Mouse (Mus musculus) hindbrain, postnatal 0 days (tissue): ENCODE measurements around the gene Wipf1. TPM values are rescaled to one million over a fixed set of nuclear protein-coding genes. Genes with fewer than 3 reads are reported as not detected.
A peak's percentile ranks its signal among the peaks of the same experiment; 100 is the strongest.

Source experiments
- ATAC-seq: fragments of 200-750 bp; cut with Nextera tagmentation; 2 replicates; pipeline ENCODE4 v1.8.0; 2017; ENCODE audit warnings: mild to moderate bottlenecking, moderate TSS enrichment, moderate library complexity
- DNase-seq: peaks from one replicate; pipeline ENCODE4 v3.0.0-alpha.2; 2015; ENCODE audit warnings: low spot score
- H3K27ac ChIP-seq: fragments of 300-500 bp; sonication (generic); 2 replicates; pipeline ENCODE4 v1.5.1; 2014; ENCODE audit warnings: mild to moderate bottlenecking
- H3K27me3 ChIP-seq: fragments of 300-500 bp; sonication (generic); 2 replicates; pipeline ENCODE4 v1.6.1; 2014; ENCODE audit warnings: low read length, mixed read lengths; ENCODE audit not compliant: insufficient read depth
- H3K36me3 ChIP-seq: fragments of 300-500 bp; sonication (generic); 2 replicates; pipeline ENCODE4 v1.6.1; 2014; ENCODE audit warnings: low read length, mixed read lengths; ENCODE audit not compliant: insufficient read depth
- H3K4me1 ChIP-seq: fragments of 300-500 bp; sonication (generic); 2 replicates; pipeline ENCODE4 v1.6.1; 2014; ENCODE audit warnings: antibody characterized with exemption, low read length, mixed read lengths; ENCODE audit not compliant: insufficient read depth
- H3K4me2 ChIP-seq: fragments of 300-500 bp; sonication (generic); 2 replicates; pipeline ENCODE4 v1.6.1; 2014; ENCODE audit warnings: low read depth, mild to moderate bottlenecking, low read length, moderate library complexity, mixed read lengths
- H3K4me3 ChIP-seq: fragments of 300-500 bp; sonication (generic); 2 replicates; pipeline ENCODE4 v1.5.1; 2014; ENCODE audit warnings: low read length
- H3K9ac ChIP-seq: fragments of 300-500 bp; sonication (generic); replicated peaks from 2 replicates; pipeline ENCODE4 v1.6.1; 2014; ENCODE audit warnings: mild to moderate bottlenecking, low read length, moderate library complexity, mixed read lengths
- H3K9me3 ChIP-seq: fragments of 300-500 bp; sonication (generic); 2 replicates; pipeline ENCODE4 v1.6.1; 2016; ENCODE audit warnings: low read length, mixed read lengths
- CTCF ChIP-seq: IDR thresholded peaks from 2 replicates; pipeline ENCODE4 v1.5.1; 2016; ENCODE audit warnings: antibody characterized with exemption, control low read depth, low read depth
- WGBS: fragments of 180-500 bp; shearing (Covaris S2); extraction: QIAGEN DNeasy Blood & Tissue Kit; methylation state at CpG from one replicate; pipeline ENCODE4 v1.1.7; 2014; 5-methylcytosine and 5-hydroxymethylcytosine counted together
- polyA plus RNA-seq: library from polyadenylated mRNA; unstranded; fragments of >200 nt; fragmentation: Nextera tagmentation; extraction: Ambion mirVana; gene quantifications from 2 replicates; pipeline ENCODE4 v1.2.1, GENCODE M21; 2015
- total RNA-seq: library from RNA; depleted of rRNA; stranded (reverse); fragments of >200 nt; gene quantifications from 2 replicates; pipeline ENCODE4 v1.2.3, GENCODE M21; 2014; rRNA removed

Gene Wipf1
- total and polyA plus RNA-seq, 2 experiments from 2014 or later = 2.6 to 3.0 TPM

GRCm38 (mm10) chr2:73385641-73386355, 143.7 kb downstream of the Wipf1 start:
- H3K9ac ChIP-seq = peak overlapping the region; percentile 77
- no peaks in the 10 kb centered on the region for H3K27me3 ChIP-seq
- H3K27ac ChIP-seq = peak overlapping the region; percentile 83
- WGBS = under 1% methylated on average over 29 of the region's 29 CpGs
- H3K9me3 ChIP-seq = no peaks in the 10 kb centered on the region
- ATAC-seq (no peak), DNase-seq (no peak)
- peak overlapping the region; percentile 96 for H3K4me2 ChIP-seq
- TF ChIP-seq CTCF = no peak
- H3K4me1 ChIP-seq = no peaks in the 10 kb centered on the region
- H3K36me3 ChIP-seq = no peaks in the 10 kb centered on the region
- H3K4me3 ChIP-seq = peak overlapping the region; percentile 81

DNA sequence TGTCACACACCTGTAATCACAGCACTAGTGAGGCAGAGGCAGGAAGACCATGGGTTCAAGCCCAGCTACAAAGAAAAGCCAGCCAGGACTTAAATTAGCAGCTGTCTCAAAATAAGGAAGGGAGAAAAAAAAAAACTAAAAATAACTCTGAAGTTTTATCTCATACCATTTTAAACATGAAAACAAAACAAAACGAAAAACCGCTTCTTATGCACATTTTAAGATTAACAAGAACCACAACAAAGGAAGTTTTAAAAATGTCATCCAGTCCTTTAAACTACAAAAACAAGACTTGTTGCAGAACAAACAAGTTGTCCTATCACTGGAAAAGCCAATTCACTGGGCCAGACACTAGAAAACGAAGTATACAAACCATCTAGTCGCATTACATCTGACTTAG, 144.4 kb downstream of the Wipf1 start:
- no peak for TF ChIP-seq CTCF
- no peaks in the 10 kb centered on the region for H3K9me3 ChIP-seq
- no peak for DNase-seq
- ATAC-seq = no peak
- H3K27me3 ChIP-seq = no peaks in the 10 kb centered on the region
- no peak overlapping the region for H3K9ac ChIP-seq
- H3K4me2 ChIP-seq = peak overlapping the region; percentile 96
- no peaks in the 10 kb centered on the region for H3K36me3 ChIP-seq
- no peak overlapping the region for H3K27ac ChIP-seq
- H3K4me1 ChIP-seq = no peaks in the 10 kb centered on the region
- H3K4me3 ChIP-seq = peak overlapping the region; percentile 81
- WGBS = 85% methylated on average over 4 of the region's 4 CpGs

DNA sequence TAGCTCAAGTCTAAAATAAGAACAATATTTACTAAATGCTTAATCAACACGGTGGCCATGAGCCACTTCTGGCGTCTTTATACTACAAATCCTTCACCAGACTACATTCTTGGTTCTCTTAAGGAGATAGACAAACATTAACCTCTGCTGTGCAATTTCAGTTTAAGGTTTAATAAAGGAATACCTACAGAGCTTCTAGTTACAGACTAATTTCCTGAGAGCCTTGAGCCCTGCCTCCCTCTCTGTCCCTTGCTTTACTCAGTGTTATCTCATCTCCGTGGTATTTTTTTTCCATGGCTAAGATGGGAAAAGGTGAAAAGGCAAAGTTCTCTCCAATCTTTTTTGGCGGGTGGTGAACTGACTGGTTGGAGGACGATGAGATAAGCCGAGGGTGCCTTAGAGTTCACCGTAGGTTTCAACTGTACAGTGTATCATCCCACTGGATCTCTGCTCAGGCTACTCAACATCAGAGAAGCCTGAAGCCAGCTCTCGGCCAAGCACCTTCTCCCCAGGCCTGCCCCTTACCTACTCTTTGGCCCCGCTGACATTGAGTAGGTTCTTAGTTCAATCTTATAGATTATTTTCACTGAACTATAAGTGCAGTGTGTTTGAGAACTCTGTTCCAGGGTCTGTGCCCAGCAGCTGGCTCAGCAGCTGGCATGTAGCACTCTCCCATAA, 149.1 kb downstream of the Wipf1 start:
- TF ChIP-seq CTCF = no peak
- ATAC-seq (no peak), DNase-seq (no peak)
- Histone ChIP-seq H3K9me3 (no peaks in the 10 kb centered on the region), H3K4me2 (no peak overlapping the region), H3K4me1 (no peaks in the 10 kb centered on the region), H3K27me3 (no peaks in the 10 kb centered on the region), H3K9ac (no peak overlapping the region), H3K27ac (no peak overlapping the region), H3K4me3 (no peak overlapping the region), H3K36me3 (no peaks in the 10 kb centered on the region)
- WGBS = 88% methylated on average over 9 of the region's 9 CpGs

- no peak overlapping the region for H3K9ac ChIP-seq
- H3K4me2 ChIP-seq = no peak overlapping the region
- no peaks in the 10 kb centered on the region for H3K4me1 ChIP-seq
- no peaks in the 10 kb centered on the region for H3K9me3 ChIP-seq
- 79% methylated on average over 5 of the region's 5 CpGs for WGBS
- no peak overlapping the region for H3K27ac ChIP-seq
- no peak for ATAC-seq
- no peak for TF ChIP-seq CTCF
- no peak overlapping the region for H3K4me3 ChIP-seq
- no peaks in the 10 kb centered on the region for H3K27me3 ChIP-seq
- no peak for DNase-seq
- H3K36me3 ChIP-seq = no peaks in the 10 kb centered on the region
Measured at GRCm38 (mm10) chr2:73379656-73380055, 149.9 kb downstream of the Wipf1 start.

Other genes with a start within 250 kb of the Wipf1 start
- 2.9 and 3.1 TPM in 2 replicates for gene Scrn3, start 217.1 kb downstream of the Wipf1 start, total RNA-seq
- 6.2 and 7.1 TPM in 2 replicates for gene Scrn3, start 217.1 kb downstream of the Wipf1 start, polyA plus RNA-seq
- 2.4 and 3.3 TPM in 2 replicates for gene Cir1, start 217.0 kb downstream of the Wipf1 start, total RNA-seq
- 25.2 and 31.5 TPM in 2 replicates for gene Cir1, start 217.0 kb downstream of the Wipf1 start, polyA plus RNA-seq
- 15.2 and 18.8 TPM in 2 replicates for gene Gpr155, start 143.2 kb downstream of the Wipf1 start, total RNA-seq
- 11.3 and 12.0 TPM in 2 replicates for gene Gpr155, start 143.2 kb downstream of the Wipf1 start, polyA plus RNA-seq
- not detected in 2 replicates for gene Chrna1, start 50.6 kb upstream of the Wipf1 start, total RNA-seq
- gene Chrna1, start 50.6 kb upstream of the Wipf1 start, polyA plus RNA-seq = 0.15 and 0.25 TPM in 2 replicates
- 95.3 and 111 TPM in 2 replicates for gene Chn1, start 245.6 kb upstream of the Wipf1 start, total RNA-seq
- 63.8 and 68.8 TPM in 2 replicates for gene Chn1, start 245.6 kb upstream of the Wipf1 start, polyA plus RNA-seq